Mouse (Mus musculus): ENCODE results near the gene Tbcd. TPM values are rescaled to one million over a fixed set of nuclear protein-coding genes. Genes with fewer than 3 reads are reported as not detected.
"Not testable (repeated sequence)": the region's sequence is repeated elsewhere in the genome, so short reads cannot be mapped to it uniquely, and the experiment has no call there.

The Tbcd gene
- polyA plus RNA-seq, 1 experiment, result 111 TPM

DNA sequence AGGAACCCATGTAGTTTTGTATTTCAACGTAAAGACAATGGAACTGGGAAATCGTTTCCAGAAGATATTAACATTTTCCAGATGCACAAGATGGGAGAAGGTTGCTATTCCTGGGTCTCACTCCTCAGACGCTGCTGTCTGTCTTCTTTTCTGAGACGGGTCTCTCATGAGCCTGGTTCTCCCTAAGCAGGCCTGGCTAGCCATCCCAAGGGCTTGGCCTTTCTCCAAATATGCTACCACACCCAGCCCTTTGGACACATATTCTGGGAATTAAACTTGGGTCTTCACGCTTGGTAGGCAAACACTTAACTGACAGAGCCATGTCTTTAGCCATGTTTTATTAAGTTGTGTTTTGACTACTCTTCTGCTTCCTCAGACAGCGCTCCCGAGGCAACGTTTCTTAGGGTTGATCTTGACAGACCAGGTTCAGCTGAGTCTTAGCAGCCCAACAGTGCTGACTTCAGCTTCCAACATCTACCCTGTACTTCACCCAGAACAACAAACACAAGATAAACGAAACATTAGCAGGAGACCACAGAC lies 202.7 kb downstream of the Tbcd start:
- H3K27me3 ChIP-seq (ENCODE audit: control insufficient read depth, insufficient read depth, insufficient read length), result no peaks in the 10 kb centered on the region
- H3K4me2 ChIP-seq (ENCODE audit: low read depth), result no peak overlapping the region
- H3K36me3 ChIP-seq (ENCODE audit: control insufficient read depth, insufficient read depth), result no peaks in the 10 kb centered on the region
- H3K4me3 ChIP-seq, result no peak overlapping the region
- no peaks in the 10 kb centered on the region for H3K79me2 ChIP-seq (ENCODE audit: control insufficient read depth, insufficient read depth)
- no peak overlapping the region for H3ac ChIP-seq (ENCODE audit: control insufficient read depth, insufficient read length)
- TF ChIP-seq MAX (IDR thresholded peaks at IDR 0.05; ENCODE audit: low read depth), result no peak

DNA sequence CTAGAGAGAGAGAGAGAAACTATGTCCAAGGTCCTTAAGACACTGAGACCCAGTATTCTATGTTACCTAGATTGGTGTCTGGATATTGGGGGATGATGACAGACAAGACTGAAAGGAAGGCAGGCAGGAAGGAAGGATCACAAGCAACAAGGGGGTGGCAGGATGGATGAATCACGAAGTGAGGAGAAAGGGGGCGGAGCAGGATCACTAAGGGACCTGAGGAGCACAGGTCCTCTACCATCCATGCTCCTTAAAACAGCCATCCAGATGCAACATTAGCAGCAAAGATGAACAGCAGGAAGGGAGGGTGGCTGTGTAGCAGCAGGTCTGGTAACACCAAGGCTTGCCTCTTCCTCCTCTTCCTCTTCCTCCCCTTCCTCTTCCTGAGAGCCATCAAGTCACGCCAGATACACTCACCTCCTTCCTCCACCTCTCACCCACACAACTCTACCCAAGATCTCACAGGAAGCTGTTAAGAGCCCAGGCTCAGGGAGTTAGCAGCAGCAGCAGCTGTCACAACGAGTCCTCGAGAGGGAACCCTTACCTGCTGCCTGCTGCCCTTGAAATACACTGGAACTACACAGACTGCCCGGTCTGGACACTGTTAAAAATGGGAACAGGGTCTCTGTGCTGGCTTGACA lies 203.5 kb downstream of the Tbcd start:
- H3K36me3 ChIP-seq (ENCODE audit: control insufficient read depth, insufficient read depth), result no peaks in the 10 kb centered on the region
- no peak overlapping the region for H3K4me2 ChIP-seq (ENCODE audit: low read depth)
- H3K79me2 ChIP-seq (ENCODE audit: control insufficient read depth, insufficient read depth), result no peaks in the 10 kb centered on the region
- no peaks in the 10 kb centered on the region for H3K27me3 ChIP-seq (ENCODE audit: control insufficient read depth, insufficient read depth, insufficient read length)
- TF ChIP-seq CEBPB (IDR thresholded peaks at IDR 0.05; ENCODE audit: insufficient read depth, poor library complexity, severe bottlenecking) (no peak), POLR2AphosphoS2 (IDR thresholded peaks at IDR 0.05; ENCODE audit: insufficient read length, low read depth) (no peak), POLR2A (IDR thresholded peaks at IDR 0.05; ENCODE audit: insufficient read length, low read depth) (no peak), MYOD1 (IDR thresholded peaks at IDR 0.05; ENCODE audit: control insufficient read depth in 1 of 3, insufficient read length in 2 of 3, low read depth in 2 of 3) (no peak), E2F4 (IDR thresholded peaks at IDR 0.05; ENCODE audit: insufficient read depth) (no peak), TCF3 (IDR thresholded peaks at IDR 0.05; ENCODE audit: insufficient read length, low read depth) (no peak), MAX (IDR thresholded peaks at IDR 0.05; ENCODE audit: low read depth) (no peak), MYOG (IDR thresholded peaks at IDR 0.05; ENCODE audit: control insufficient read depth in 1 of 3, insufficient read depth in 1 of 3, insufficient read length in 2 of 3, low read depth in 2 of 3) (no peak), REST (IDR thresholded peaks at IDR 0.05; ENCODE audit: insufficient read depth, insufficient read length) (no peak), USF1 (IDR thresholded peaks at IDR 0.05; ENCODE audit: low read depth) (no peak), TCF12 (IDR thresholded peaks at IDR 0.05; ENCODE audit: insufficient read depth, poor library complexity, severe bottlenecking) (no peak), SRF (IDR thresholded peaks at IDR 0.05; ENCODE audit: control insufficient read depth, insufficient read length, low read depth) (no peak)
- no peak overlapping the region for H3ac ChIP-seq (ENCODE audit: control insufficient read depth, insufficient read length)
- no peak overlapping the region for H3K4me3 ChIP-seq

- Histone ChIP-seq H3K4me2 (ENCODE audit: low read depth) (no peak overlapping the region), H3ac (ENCODE audit: control insufficient read depth, insufficient read length) (no peak overlapping the region)
- TF ChIP-seq POLR2AphosphoS2 (IDR thresholded peaks at IDR 0.05; ENCODE audit: insufficient read length, low read depth) (no peak), MYOD1 (IDR thresholded peaks at IDR 0.05; ENCODE audit: control insufficient read depth in 1 of 3, insufficient read length in 2 of 3, low read depth in 2 of 3) (no peak), MAX (IDR thresholded peaks at IDR 0.05; ENCODE audit: low read depth) (no peak), TCF12 (IDR thresholded peaks at IDR 0.05; ENCODE audit: insufficient read depth, poor library complexity, severe bottlenecking) (no peak), USF1 (IDR thresholded peaks at IDR 0.05; ENCODE audit: low read depth) (no peak), MYOG (IDR thresholded peaks at IDR 0.05; ENCODE audit: control insufficient read depth in 1 of 3, insufficient read depth in 1 of 3, insufficient read length in 2 of 3, low read depth in 2 of 3) (no peak), TCF3 (IDR thresholded peaks at IDR 0.05; ENCODE audit: insufficient read length, low read depth) (no peak), SRF (IDR thresholded peaks at IDR 0.05; ENCODE audit: control insufficient read depth, insufficient read length, low read depth) (no peak), E2F4 (IDR thresholded peaks at IDR 0.05; ENCODE audit: insufficient read depth) (no peak), REST (IDR thresholded peaks at IDR 0.05; ENCODE audit: insufficient read depth, insufficient read length) (no peak), POLR2A (IDR thresholded peaks at IDR 0.05; ENCODE audit: insufficient read length, low read depth) (no peak)
These were observed 204.2 kb downstream of the Tbcd start for GRCm38 (mm10) chr11:121655807-121656511.

GRCm38 (mm10) chr11:121658151-121658550 lies 206.4 kb downstream of the Tbcd start:
- H3K79me2 ChIP-seq (ENCODE audit: control insufficient read depth, insufficient read depth), result no peaks in the 10 kb centered on the region
- no peaks in the 10 kb centered on the region for H3K27me3 ChIP-seq (ENCODE audit: control insufficient read depth, insufficient read depth, insufficient read length)
- H3K36me3 ChIP-seq (ENCODE audit: control insufficient read depth, insufficient read depth), result no peaks in the 10 kb centered on the region
- H3K4me2 ChIP-seq (ENCODE audit: low read depth), result no peak overlapping the region
- no peak overlapping the region for H3ac ChIP-seq (ENCODE audit: control insufficient read depth, insufficient read length)
- TF ChIP-seq TCF3 (IDR thresholded peaks at IDR 0.05; ENCODE audit: insufficient read length, low read depth) (no peak), MAX (IDR thresholded peaks at IDR 0.05; ENCODE audit: low read depth) (no peak), MYOD1 (IDR thresholded peaks at IDR 0.05; ENCODE audit: control insufficient read depth in 1 of 3, insufficient read length in 2 of 3, low read depth in 2 of 3) (no peak)
- no peak overlapping the region for H3K4me3 ChIP-seq

More at GRCm38 (mm10) chr11:121655807-121656511, 204.2 kb downstream of the Tbcd start:
- H3K79me2 ChIP-seq (ENCODE audit: control insufficient read depth, insufficient read depth), result no peaks in the 10 kb centered on the region
- H3K27me3 ChIP-seq (ENCODE audit: control insufficient read depth, insufficient read depth, insufficient read length), result no peaks in the 10 kb centered on the region
- no peak overlapping the region for H3K4me3 ChIP-seq
- H3K36me3 ChIP-seq (ENCODE audit: control insufficient read depth, insufficient read depth), result no peaks in the 10 kb centered on the region

DNA sequence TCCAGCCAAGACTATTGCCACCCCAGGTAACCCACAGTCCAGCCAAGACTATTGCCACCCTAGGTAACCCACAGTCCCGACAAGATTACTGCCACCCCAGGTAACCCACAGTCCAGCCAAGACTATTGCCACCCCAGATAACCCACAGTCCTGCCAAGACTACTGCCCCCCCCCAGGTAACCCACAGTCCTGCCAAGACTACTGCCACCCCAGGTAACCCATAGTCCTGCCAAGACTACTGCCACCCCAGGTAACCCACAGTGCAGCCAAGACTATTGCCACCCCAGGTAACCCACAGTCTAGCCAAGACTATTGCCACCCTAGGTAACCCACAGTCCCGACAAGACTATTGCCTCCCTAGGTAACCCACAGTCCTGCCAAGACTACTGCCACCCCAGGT lies 208.9 kb downstream of the Tbcd start:
- not testable (repeated sequence) for H3K27me3 ChIP-seq (ENCODE audit: control insufficient read depth, insufficient read depth, insufficient read length); H3K79me2 ChIP-seq (ENCODE audit: control insufficient read depth, insufficient read depth); H3ac ChIP-seq (ENCODE audit: control insufficient read depth, insufficient read length); H3K4me2 ChIP-seq (ENCODE audit: low read depth); H3K36me3 ChIP-seq (ENCODE audit: control insufficient read depth, insufficient read depth); H3K4me3 ChIP-seq
